Mouse (Mus musculus): ENCODE results near the gene Kcnk4.

DNA sequence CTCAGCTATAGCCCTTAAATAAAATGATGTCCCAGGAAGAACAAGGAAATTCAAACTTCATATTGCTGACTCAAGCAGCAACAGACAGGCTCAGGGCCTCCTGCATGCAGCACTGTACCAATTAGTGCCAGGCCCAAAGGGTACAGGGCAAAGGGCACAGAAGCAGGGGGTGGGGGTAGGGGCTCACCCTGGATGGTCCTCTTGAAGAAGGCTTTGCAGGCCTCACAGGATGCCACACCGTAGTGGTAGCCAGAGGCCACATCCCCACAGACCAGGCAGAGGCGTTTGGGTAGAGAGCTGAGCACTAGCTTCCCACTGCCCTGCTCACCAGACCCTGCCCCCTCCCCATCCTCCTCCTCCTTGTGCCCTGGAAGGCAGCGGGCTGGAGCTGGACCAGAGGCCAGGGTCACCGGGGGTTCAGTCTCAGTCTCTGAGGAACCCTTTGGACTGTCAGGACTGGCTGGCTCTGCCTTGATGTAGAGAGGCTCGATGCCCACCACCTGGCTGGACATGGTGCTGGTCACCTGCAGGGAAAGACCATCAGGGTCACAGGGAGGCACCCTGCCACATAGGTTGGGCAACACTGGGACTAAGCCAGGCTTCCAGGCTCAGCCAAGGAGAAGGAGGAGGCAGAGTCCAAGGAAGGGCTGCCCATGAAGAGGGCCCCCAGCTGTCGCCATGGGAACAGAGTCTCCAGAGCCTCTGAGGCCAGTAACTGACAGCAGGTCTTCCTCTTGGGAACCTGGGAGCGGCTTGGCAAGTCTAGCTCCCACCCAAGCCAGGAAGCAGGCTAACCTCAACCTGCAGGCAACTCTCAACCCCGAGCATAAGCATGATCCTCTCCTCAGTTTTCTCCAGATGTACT is 14.2 kb downstream of the Kcnk4 start:
- TF ChIP-seq POLR2A (IDR thresholded peaks at IDR 0.05; ENCODE audit: borderline replicate concordance, extremely low read depth, low read depth, low read length) (no peak), CTCF (IDR thresholded peaks at IDR 0.05; ENCODE audit: insufficient read depth, low read length) (no peak)

Measured in lung, adult 2 months (tissue).